Mouse (Mus musculus): Measurements from ENCODE around the gene Rbms3.

DNA sequence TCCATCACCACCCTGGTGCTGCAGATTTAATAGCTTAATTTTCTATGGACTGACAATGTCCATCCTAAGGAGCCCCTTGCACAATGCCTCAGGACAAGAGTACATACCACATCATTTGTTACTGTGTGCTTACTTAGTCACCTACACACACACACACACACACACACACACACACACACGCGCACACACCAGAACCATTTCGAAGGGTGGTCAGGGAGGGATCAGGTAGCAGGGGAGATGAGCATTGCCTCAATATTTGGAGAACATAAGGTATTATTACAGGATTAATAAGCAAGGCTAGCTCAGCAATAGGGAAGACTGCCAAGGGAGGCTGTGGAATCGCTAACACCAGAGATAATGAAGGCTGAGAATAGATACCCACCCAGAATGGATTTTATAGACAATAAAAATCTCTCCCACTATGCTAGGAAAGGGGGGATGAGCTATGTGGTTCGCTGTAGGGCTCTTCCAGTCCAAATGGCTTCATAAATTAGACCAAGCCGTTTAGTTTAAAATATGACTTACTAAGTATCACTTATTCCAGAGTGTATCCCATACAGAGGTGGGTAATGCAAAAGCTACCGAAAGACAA lies 429.6 kb downstream of the Rbms3 start:
- TF ChIP-seq CTCF (IDR thresholded peaks at IDR 0.05): no peak
- no peak for TF ChIP-seq EP300 (IDR thresholded peaks at IDR 0.05)
